Mouse (Mus musculus) liver, embryonic 16.5 days (tissue): ENCODE measurements around the gene Arhgef1. TPM values are rescaled to one million over a fixed set of nuclear protein-coding genes. Genes with fewer than 3 reads are reported as not detected.
A peak's percentile ranks its signal among the peaks of the same experiment; 100 is the strongest.
"Not testable (repeated sequence)": the region's sequence is repeated elsewhere in the genome, so short reads cannot be mapped to it uniquely, and the experiment has no call there.

ENCODE experiments used
- ATAC-seq: fragments of 200-750 bp; cut with Nextera tagmentation; 2 replicates; pipeline ENCODE4 v1.8.0; 2017; ENCODE audit warnings: low read depth, mild to moderate bottlenecking, moderate number of reproducible peaks, moderate library complexity
- H3K27ac ChIP-seq: fragments of 300-500 bp; sonication (generic); 2 replicates; pipeline ENCODE4 v1.5.1; 2014; ENCODE audit warnings: mild to moderate bottlenecking, low read length
- H3K27me3 ChIP-seq: fragments of 300-500 bp; sonication (generic); 2 replicates; pipeline ENCODE4 v1.6.1; 2014; ENCODE audit warnings: low read depth, low read length, mixed read lengths; ENCODE audit not compliant: control insufficient read depth, insufficient read depth
- H3K36me3 ChIP-seq: fragments of 300-500 bp; sonication (generic); 2 replicates; pipeline ENCODE4 v1.6.1; 2014; ENCODE audit warnings: mild to moderate bottlenecking; ENCODE audit not compliant: control insufficient read depth, insufficient read depth
- H3K4me1 ChIP-seq: fragments of 300-500 bp; sonication (generic); 2 replicates; pipeline ENCODE4 v1.6.1; 2014; ENCODE audit warnings: low read depth, low read length, mixed read lengths; ENCODE audit not compliant: control insufficient read depth
- H3K4me2 ChIP-seq: fragments of 300-500 bp; sonication (generic); 2 replicates; pipeline ENCODE4 v1.6.1; 2014; ENCODE audit warnings: low read depth, low read length, mixed read lengths
- H3K4me3 ChIP-seq: fragments of 300-500 bp; sonication (generic); 2 replicates; pipeline ENCODE4 v1.5.1; 2014; ENCODE audit warnings: low read depth, mild to moderate bottlenecking, low read length
- H3K9ac ChIP-seq: fragments of 300-500 bp; sonication (generic); 2 replicates; pipeline ENCODE4 v1.6.1; 2014; ENCODE audit warnings: low read depth, low read length
- H3K9me3 ChIP-seq: fragments of 300-500 bp; sonication (generic); replicated peaks from 2 replicates; pipeline ENCODE4 v1.6.1; 2016; ENCODE audit warnings: low read length; ENCODE audit not compliant: control insufficient read depth
- WGBS: fragments of 180-500 bp; shearing (Covaris S2); extraction: QIAGEN DNeasy Blood & Tissue Kit; methylation state at CpG from one replicate; pipeline ENCODE4 v1.1.7; 2014; ENCODE audit not compliant: insufficient replicate concordance; 5-methylcytosine and 5-hydroxymethylcytosine counted together
- polyA plus RNA-seq: library from polyadenylated mRNA; unstranded; fragments of >200 nt; fragmentation: Nextera tagmentation; extraction: Ambion mirVana; gene quantifications from 2 replicates; pipeline ENCODE4 v1.2.1, GENCODE M21; 2015

Gene Arhgef1
- polyA plus RNA-seq, 1 experiment from 2014 or later = 38.0 TPM

- peak overlapping the region; percentile 1; the same call in 1 of the 2 replicates for H3K9ac ChIP-seq
- peak overlapping the region; percentile 1; the same call in 1 of the 2 replicates for H3K27ac ChIP-seq
- H3K4me2 ChIP-seq = peak overlapping the region; percentile 77
- peaks cover 42% of the 10 kb centered on the region for H3K36me3 ChIP-seq
- WGBS = 54% methylated on average over 4 of the region's 4 CpGs
- H3K4me3 ChIP-seq = 0 out of 2 replicates have a peak overlapping the region, but pooled peaks have one; percentile 12
- no peaks in the 10 kb centered on the region for H3K27me3 ChIP-seq
- ATAC-seq = no peak
- H3K9me3 ChIP-seq = no peaks in the 10 kb centered on the region
- H3K4me1 ChIP-seq = peaks cover 34% of the 10 kb centered on the region
Observed at GRCm38 (mm10) chr7:24887096-24887495, 15.6 kb upstream of the Arhgef1 start.

- 73% methylated on average over 6 of the region's 6 CpGs for WGBS
- peaks cover 27% of the 10 kb centered on the region for H3K4me1 ChIP-seq
- no peak overlapping the region for H3K27ac ChIP-seq
- H3K27me3 ChIP-seq = no peaks in the 10 kb centered on the region
- no peaks in the 10 kb centered on the region for H3K9me3 ChIP-seq
- no peak overlapping the region for H3K9ac ChIP-seq
- no peak overlapping the region for H3K4me2 ChIP-seq
- H3K4me3 ChIP-seq = no peak overlapping the region
- H3K36me3 ChIP-seq = peaks cover 42% of the 10 kb centered on the region
- ATAC-seq = no peak
Observed at GRCm38 (mm10) chr7:24889431-24890220, 13.1 kb upstream of the Arhgef1 start.

GRCm38 (mm10) chr7:24890281-24891216, 12.2 kb upstream of the Arhgef1 start:
- 18% methylated on average over 10 of the region's 10 CpGs for WGBS
- Histone ChIP-seq H3K36me3 (peaks cover 42% of the 10 kb centered on the region), H3K27me3 (no peaks in the 10 kb centered on the region), H3K9me3 (no peaks in the 10 kb centered on the region), H3K4me2 (no peak overlapping the region), H3K4me3 (no peak overlapping the region), H3K27ac (no peak overlapping the region), H3K9ac (no peak overlapping the region), H3K4me1 (peaks cover 25% of the 10 kb centered on the region)
- ATAC-seq = peak; percentile 48

- H3K27ac ChIP-seq = no peak overlapping the region
Observed at GRCm38 (mm10) chr7:24891241-24892124, 11.2 kb upstream of the Arhgef1 start.

GRCm38 (mm10) chr7:24892125-24892583, 10.6 kb upstream of the Arhgef1 start:
- WGBS = 61% methylated on average over 2 of the region's 2 CpGs
- H3K9ac ChIP-seq = no peak overlapping the region
- H3K9me3 ChIP-seq = no peaks in the 10 kb centered on the region
- ATAC-seq = no peak
- H3K36me3 ChIP-seq = peaks cover 32% of the 10 kb centered on the region
- H3K4me1 ChIP-seq = peaks cover 9% of the 10 kb centered on the region
- H3K4me3 ChIP-seq = no peak overlapping the region
- no peak overlapping the region for H3K4me2 ChIP-seq
- no peaks in the 10 kb centered on the region for H3K27me3 ChIP-seq
- no peak overlapping the region for H3K27ac ChIP-seq

More at GRCm38 (mm10) chr7:24891241-24892124, 11.2 kb upstream of the Arhgef1 start:
- no peak for ATAC-seq
- WGBS = 56% methylated on average over 3 of the region's 3 CpGs
- H3K27me3 ChIP-seq = no peaks in the 10 kb centered on the region
- no peak overlapping the region for H3K4me2 ChIP-seq
- H3K9me3 ChIP-seq = no peaks in the 10 kb centered on the region
- no peak overlapping the region for H3K9ac ChIP-seq
- peaks cover 37% of the 10 kb centered on the region for H3K36me3 ChIP-seq
- H3K4me1 ChIP-seq = peaks cover 15% of the 10 kb centered on the region
- H3K4me3 ChIP-seq = no peak overlapping the region

- not testable (repeated sequence) for H3K36me3 ChIP-seq, ATAC-seq, H3K27me3 ChIP-seq, H3K27ac ChIP-seq, H3K9ac ChIP-seq, H3K4me2 ChIP-seq, H3K4me1 ChIP-seq, H3K4me3 ChIP-seq, H3K9me3 ChIP-seq
- 69% methylated on average over 2 of the region's 2 CpGs for WGBS
Observed at GRCm38 (mm10) chr7:24895749-24896148, 7.0 kb upstream of the Arhgef1 start.

GRCm38 (mm10) chr7:24896269-24896668, 6.4 kb upstream of the Arhgef1 start:
- H3K4me3 ChIP-seq = no peak overlapping the region
- no peak overlapping the region for H3K9ac ChIP-seq
- H3K27me3 ChIP-seq = no peaks in the 10 kb centered on the region
- no peak overlapping the region for H3K4me2 ChIP-seq
- no peak overlapping the region for H3K27ac ChIP-seq
- ATAC-seq = no peak
- no peaks in the 10 kb centered on the region for H3K9me3 ChIP-seq
- 79% methylated on average over 8 of the region's 8 CpGs for WGBS
- no peaks in the 10 kb centered on the region for H3K36me3 ChIP-seq
- H3K4me1 ChIP-seq = no peaks in the 10 kb centered on the region; the same call in 1 of the 2 replicates

- Histone ChIP-seq H3K27me3 (no peaks in the 10 kb centered on the region), H3K27ac (no peak within 1 kb of the TSS), H3K4me1 (peaks cover 6% of the 10 kb centered on the region), H3K4me2 (no peak within 1 kb of the TSS), H3K9me3 (no peaks in the 10 kb centered on the region), H3K9ac (no peak within 1 kb of the TSS), H3K36me3 (no peaks in the 10 kb centered on the region), H3K4me3 (no peak within 1 kb of the TSS)
- WGBS = 55% methylated on average over 12 of the region's 12 CpGs
- ATAC-seq = peak; percentile 38; the same call in 1 of the 2 replicates
Observed at GRCm38 (mm10) chr7:24897224-24897623, 5.5 kb upstream of the Arhgef1 start, which contains the start of gene Cd79a. Gene Cd79a (plus strand): TSS chr7:24897381.
